Mouse (Mus musculus): ENCODE measurements around the gene Baiap2l2.
A peak's percentile ranks its signal among the peaks of the same experiment; 100 is the strongest.
"Not testable (repeated sequence)": the region's sequence is repeated elsewhere in the genome, so short reads cannot be mapped to it uniquely, and the experiment has no call there.

Gene Baiap2l2

DNA sequence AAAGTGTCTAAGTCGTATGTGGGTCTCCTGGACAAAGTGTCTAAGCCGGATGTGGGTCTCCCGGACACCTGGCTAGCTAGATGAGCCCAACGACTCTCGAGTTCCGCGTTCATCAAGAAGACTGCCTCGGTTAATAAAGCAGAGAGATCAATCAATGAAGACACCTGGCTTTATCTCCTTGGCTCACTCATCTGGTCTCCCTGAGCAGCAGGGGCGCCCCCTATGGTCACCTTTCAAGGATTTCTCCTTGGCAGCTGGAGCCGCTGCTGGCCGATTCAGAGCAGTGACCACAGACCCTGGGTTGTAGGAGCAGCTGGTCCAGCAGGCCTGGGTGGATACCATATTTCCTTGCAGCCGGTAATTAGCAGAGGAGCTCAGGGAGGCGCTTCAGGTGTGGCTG is 23.0 kb downstream of the Baiap2l2 start:
- no peak for DNase-seq (ENCODE audit: low read depth, low spot score)

DNA sequence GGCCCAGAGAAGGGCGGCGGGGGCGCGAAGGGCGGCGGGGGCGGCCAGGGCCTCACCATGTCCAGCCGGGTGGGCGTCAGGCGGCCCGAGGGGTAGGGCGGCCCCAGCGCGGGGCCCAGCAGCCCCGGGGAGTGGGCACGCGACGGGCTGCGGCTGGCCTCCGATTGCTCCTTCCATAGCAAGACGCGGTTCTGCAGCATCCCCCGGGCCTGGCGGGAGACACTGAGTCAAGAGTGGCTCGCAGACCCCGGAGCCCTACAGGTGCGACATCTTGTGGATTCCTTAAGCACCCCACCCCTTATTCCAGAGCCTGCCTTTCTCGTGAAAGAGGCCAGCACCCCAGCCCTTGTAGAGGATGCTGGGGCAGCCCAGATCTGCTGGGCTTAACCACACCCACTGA is 23.6 kb downstream of the Baiap2l2 start:
- DNase-seq (ENCODE audit: low read depth, low spot score), result no peak

DNA sequence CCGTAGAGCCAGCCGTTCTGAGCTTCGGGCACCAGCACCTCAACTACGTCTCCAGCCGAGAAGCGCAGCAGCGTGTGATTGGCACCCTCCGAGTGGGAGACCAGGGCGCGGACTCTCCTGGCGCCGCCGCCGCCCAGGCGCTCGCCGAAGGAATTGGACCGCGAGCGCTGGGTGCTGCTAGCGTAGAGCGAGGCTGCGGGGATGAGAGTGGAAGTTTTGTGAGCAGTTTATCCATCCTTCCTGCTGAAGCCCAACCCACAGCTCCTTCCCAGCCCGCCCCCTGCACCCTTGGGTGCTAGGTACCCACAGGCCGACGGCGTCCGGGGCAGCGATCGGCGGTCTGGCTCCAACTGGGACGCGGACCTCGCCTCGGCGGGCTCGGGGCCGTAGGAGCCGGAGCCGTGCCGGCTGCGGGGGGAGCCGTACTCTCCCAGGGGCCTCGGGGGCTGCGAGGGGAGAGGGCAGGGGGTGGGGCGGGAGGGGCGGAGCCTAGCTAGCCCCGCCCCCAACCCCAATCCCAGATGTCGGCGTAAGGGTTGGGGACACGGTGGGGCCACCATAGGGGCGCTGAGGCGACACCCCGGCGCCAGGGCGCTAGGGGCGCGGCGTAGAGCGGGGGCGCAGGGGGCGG is 24.1 kb downstream of the Baiap2l2 start:
- no peak for DNase-seq (ENCODE audit: low read depth, low spot score)

DNA sequence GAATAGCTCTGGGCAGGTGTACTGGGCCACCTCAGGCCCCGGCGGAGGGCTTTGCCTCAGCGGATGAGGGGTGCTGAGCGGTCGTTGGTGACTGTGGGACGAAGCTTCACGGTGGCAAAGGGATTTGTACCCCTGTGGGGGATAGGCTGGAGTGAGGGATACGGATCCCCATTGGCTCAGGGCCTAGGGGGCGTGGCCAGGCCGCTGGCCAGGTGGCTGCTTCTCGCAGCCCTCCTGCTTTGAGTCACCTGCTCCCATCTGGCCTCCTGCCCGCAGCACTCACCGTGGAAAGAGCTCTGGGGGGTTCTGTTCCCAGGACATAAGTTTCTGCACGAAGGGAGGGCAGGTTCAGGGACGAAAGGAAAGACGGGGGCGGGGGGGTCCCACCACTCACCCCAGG is 26.8 kb downstream of the Baiap2l2 start:
- DNase-seq (ENCODE audit: low read depth, low spot score), result no peak

DNA sequence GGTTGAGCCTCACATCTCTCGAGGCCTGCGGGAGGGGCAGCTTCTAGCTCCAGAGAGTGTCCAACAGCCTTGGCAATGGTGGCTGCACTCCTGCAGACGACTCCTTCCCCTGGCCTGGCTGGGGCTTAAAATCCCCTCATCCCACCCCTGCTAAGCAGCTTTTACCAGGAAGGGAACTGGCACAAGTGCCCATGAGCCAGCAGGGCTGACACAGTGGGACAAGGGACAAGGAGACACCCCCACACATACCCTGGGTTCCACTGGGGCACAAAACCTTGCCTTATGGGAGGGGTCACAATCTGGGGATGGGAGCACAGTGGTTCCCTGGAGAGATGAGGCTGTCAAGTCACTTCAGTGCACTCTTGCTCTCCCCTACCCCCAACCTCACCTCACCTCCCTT is 30.7 kb downstream of the Baiap2l2 start, which contains the start of gene Slc16a8:
Slc16a8 (minus strand) TSS at position 101 of the 400 bp plus-strand sequence.
- no peak for DNase-seq (ENCODE audit: low read depth, low spot score)

DNA sequence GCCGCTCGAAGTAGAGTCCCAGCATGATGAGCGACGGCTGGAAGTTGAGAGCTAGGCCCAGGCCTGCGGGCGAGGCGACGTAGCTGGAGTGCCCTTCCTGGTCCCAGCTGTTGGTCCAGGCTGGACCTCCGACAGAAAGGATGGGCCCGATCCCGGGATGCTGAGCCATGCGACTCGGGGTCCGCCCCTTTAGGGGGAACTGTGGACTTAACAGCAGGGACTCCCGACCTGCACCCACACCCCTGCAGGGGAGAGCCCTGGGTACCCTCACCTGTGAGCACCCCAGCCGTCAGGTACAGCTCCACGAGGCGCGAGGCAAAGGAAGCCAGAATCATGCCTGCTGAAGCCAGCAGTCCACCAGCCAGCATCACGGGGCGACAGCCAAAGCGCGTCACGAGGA is 32.8 kb downstream of the Baiap2l2 start:
- no peak for DNase-seq (ENCODE audit: low read depth, low spot score)

DNA sequence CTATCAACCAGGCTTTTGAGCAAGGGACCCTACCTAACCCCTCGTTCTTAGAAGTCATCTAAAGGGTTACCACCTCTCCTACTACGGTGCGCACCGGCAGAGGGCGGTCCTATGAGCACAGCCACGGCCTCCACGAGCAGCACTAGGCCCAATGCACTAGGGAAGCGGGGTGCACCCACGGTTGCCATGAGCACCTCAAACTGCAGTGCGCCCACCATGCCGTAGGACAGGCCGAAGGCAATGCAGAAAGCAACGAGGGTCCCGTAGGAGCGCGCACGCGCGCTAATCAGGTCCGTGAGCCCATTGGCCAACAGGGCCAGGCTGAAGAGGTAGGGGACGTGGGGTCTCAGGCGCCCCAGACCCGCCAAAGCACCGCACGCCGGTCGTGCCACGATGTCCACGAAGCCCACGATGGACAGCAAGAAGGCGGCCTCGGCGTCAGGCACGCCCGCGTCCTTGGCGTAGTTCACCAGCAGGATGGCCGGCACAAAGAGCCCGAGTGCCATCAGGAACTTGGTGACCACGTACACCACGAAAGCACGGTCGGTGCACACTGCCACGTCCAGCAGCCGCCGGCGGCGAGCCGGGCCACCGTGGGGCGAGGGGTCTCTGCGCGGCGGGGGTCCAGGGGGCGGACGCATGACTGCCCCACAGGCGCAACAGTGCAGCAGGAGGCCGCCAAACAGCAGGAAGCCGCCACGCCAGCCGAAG is 33.4 kb downstream of the Baiap2l2 start:
- DNase-seq (ENCODE audit: low read depth, low spot score), result peak; percentile 63

DNA sequence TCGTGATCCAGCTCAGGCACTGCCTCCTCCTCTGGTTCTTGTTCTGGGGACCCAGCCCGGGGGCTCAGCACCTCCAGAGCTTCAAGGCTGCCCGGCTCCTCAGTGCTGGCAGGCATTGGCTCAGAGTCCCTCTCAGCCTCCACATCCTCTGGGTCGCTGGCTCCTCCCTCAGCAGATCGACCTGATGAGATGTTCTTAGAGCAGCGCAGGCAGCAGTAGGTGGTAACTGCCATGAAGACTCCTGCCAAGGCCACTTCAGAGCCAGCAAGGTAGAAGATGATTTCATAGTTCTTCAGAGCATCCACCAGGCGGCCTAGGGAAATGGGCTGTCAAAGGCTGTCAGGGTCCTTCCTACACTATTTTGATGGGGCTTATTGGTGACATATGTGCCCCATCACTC is 34.2 kb downstream of the Baiap2l2 start:
- no peak for DNase-seq (ENCODE audit: low read depth, low spot score)

DNA sequence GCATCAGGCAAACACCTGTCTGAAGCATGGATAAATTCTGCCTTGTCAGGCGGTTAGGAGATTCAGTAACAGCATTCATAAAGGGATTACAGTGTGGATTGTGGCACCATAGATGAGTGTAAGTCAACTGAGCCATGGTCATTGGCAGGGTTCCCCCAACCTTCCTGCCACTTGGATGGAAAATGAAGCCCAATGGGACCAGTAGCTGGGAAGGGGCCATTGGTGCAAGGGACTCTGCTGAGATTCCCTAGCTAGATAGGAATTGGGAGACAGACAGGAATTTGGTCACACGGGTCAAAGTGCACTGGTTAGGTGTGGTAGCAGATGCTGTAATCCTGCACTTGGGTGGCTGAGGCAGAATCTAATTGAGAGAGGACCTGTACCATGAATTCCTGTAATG is 35.1 kb downstream of the Baiap2l2 start:
- DNase-seq (ENCODE audit: low read depth, low spot score), result no peak

DNA sequence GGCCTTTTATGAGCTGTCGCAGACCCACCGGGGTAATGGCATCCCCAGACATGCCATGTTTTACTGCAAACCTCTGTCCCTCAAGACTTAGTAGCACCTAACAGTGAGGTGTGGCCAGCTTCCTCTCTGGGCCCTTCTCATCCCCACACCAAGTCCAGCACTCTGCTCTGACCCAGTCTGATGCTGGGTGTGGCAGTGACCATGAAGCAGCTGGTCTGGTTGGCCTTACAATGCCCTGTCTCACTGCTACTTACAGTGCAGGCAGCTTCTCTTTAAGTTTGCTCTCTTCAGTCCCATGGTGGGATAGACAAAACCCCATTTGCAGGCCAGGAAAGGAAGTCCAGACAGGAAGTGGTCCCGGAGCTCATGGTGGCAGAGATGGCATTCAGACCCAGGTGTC is 40.0 kb downstream of the Baiap2l2 start:
- no peak for DNase-seq (ENCODE audit: low read depth, low spot score)

DNA sequence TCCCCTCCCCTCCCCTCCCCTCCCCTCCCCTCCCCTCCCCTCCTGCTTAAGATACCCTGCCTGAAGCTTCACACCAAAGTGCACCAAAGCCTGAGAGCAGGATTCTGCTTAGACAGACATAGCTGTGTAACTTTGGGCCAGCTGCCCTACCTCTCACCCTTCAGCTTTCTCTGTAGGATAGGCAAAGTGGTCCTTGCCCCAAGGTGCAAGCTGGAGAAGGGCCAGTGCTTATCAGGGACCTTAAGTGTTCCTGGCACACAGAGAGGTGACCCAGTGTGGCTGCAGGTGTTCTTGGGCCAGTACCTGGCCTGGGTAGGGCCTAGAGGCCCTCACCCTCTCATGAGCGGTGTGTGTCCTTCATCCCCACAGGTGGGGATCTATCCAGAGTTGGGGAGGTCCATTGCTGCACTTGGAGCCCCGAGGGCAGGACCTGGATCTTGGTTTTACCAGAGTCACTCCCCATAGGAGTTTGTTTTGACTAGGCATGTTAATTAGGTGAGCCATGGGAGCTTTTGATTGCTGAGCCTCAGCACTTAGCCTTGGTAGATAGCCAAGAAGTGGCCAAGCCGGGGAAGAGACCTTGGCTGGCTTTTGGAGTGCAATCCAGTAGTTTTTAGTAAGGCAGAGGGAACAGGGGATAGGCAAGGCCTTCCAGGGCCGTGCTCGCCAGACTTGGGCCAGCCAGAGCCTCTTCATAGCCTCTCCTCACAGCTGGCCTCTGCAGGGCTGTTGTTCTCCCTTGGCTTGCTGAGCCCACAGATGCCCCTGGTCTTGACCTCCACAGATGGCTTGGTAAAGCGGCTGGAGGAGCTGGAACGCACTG is 41.1 kb downstream of the Baiap2l2 start:
- DNase-seq (ENCODE audit: low read depth, low spot score), result no peak

DNA sequence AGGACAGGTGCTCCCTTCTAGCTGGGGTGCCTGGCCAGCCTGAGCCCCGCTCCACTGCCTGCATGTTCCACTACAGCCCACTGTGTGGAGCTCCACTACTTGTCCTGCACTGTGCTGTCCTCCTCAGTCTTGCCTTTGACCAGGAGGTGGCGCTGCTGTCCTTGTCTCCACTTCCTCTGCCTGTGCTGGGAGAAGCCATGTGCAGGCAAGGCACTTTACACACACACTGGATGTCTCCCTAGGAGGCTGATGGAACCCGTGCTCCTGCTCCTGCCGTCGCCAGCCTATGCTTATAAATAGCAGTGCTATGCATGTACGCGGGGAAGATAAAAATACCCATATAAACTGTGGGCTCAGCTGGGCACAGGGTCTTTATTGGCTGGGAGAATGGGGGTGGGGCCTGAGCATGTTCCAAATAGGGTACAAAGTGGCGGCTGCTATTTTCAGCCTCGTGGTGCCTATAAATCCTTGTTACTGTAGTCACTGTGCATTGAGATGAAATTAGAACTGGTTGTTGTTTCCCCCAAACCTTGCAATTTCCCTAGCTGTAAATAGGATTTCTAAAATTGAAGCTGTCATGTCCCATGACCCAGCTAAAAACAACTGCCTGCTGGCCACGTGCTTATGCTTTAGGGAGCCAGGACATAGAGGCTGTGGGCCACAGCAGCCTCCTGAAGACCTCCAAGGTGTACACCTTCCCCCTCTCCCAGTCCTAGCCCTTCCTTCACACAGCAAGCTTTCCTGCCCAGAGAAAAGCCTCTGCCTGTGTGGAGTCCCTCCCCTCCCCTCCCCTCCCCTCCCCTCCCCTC is 41.9 kb downstream of the Baiap2l2 start:
- peak; percentile 97 for DNase-seq (ENCODE audit: low read depth, low spot score)

DNA sequence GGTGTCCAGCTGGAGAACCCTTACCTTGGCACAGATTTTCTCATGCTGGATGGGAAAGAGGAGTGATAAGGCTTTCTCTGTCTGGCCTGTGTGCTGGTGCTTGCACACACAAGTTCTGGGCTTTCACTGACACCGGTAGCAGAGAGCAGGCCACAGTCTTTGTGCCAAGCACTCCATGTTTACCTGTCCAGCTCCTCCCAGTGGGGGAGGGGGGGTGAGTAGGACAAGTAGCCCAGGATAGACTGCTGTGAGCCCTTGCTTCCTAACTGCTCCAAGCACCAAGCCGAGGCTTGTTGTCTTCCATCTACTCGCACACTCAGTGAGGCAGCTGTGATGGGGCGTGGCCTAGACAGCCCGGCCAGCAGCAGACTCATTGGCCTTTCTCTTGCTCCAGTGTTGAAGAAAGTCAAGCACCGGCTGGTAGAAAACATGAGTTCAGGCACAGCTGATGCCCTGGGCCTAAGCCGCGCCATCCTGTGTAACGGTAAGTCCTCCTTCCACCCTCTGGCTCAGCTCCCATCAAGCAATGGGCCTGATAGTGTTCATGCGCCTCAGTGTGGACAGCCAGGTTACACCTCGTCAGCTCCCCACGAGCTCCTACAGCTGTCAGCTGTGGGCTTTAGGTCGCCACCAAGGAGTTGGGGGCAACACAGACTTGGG is 42.6 kb downstream of the Baiap2l2 start:
- DNase-seq (ENCODE audit: low read depth, low spot score), result no peak

DNA sequence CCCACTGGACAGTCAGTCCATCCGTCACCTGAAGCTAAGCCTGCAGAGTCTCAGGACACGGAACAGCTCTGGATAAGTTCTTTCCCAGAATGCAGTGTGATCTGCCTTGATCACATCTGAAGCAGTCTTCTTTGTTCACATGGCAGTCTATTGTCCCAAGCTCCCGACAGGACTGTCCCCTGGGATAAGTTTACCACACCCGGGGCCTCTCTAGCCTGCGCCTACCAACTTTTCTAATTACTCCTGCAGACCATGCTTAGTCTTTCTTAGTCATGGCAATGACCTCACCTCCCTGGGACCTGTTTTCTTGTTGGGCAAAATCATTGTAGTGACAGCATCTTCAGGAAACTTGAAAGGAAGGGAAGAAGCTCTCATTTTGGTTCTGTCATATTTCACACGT is 47.3 kb downstream of the Baiap2l2 start:
- DNase-seq (ENCODE audit: low read depth, low spot score), result no peak

DNA sequence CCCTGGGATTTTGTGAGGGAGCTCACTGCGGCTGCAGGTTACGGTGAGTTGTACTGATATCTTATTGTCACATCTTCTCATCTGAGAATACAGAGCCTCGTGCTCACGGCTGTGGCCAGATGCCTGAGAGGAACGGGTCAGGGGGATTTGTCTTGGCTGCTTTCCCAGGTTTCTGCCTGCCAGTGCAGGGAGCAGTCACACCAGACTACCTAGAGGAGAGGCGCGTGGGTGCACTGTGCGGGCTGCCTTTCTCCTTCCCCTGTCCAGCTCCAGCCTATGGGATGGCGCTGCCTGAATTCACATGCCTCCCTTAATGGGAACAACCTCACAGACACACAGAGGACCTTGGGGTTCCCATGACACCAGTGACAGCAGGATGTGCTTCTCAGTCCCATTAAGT is 50.1 kb downstream of the Baiap2l2 start:
- DNase-seq (ENCODE audit: low read depth, low spot score), result no peak

DNA sequence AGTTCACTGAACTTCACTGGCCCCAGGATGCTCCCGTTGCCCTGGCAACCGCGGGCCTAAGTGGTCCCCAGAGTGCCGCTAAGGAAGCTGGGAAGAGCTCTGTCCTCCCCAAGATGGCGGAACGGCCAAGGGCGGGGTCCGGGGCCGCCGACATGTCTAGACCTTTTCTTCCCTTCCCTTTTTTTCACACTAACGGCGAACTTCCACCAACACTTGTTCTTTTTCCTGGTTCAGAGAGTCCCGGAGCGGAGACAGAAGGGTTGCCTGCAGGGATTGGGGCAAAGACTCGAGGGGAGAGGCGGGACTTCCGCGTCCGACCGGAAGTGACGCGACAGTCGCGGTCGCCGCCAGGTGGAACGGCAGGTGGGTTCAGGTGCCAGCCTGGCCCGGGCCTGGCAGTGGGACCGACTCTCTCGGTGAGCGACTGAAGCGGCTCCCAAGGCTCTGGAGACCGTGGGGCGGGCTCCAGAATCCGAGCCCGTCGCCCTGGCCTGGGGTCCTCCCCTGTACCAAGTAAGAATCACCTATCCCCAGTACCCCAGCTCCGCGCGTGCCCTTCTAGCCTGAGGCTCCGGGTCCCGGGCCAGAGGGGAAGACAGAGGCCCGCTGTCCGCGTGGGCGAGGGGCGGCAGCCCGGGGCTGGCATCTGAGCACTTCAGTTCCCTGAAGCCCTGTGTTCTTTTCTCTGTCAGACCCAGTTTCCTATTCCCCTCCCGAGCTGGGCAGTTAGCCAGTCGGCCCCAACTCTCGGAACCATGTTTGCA is 56.1 kb downstream of the Baiap2l2 start, which contains the start of the genes Pick1 and Gm49486:
Pick1 (plus strand) TSS at position 116 of the 764 bp plus-strand sequence.
Gm49486 (plus strand) TSS at position 334 of the 764 bp plus-strand sequence.
- DNase-seq (ENCODE audit: low read depth, low spot score), result peak; percentile 89

DNA sequence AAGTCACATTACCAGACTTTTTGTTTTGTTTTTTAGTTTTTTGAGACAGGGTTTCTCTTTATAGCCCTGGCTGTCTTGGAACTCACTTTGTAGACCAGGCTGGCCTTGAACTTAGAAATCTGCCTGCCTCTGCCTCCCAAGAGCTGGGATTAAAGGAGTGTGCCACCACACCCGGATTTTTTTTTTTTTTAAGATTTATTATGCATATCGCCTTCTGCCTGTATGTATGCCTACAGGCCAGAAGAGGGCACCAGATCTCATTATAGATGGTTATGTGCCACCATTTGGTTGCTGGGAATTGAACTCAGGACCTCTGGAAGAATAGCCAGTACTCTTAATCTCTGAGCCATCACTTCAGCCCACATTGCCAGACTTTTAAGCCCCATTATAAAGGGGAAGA is 59.6 kb downstream of the Baiap2l2 start:
- DNase-seq (ENCODE audit: low read depth, low spot score), result not testable (repeated sequence)

DNA sequence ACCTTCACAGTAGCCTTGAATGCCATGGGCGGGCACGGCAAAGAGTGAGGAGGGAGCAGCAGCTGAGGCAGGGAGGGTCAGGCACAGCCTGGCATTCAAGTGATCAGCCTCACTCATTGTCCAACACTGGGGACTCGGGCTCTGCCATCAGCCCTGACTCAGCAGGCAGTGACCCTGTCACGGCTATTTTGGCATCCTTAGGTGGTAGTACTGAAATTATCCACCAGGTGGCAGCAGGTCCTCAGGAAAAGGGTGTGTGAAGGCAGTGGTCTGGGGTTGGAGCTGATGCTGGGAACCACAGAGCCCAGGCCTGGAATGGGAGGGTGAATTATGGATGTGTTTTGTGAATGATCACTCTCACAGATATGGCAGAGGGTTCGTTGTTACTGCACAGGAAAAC is 60.7 kb downstream of the Baiap2l2 start:
- DNase-seq (ENCODE audit: low read depth, low spot score), result peak; percentile 85

DNA sequence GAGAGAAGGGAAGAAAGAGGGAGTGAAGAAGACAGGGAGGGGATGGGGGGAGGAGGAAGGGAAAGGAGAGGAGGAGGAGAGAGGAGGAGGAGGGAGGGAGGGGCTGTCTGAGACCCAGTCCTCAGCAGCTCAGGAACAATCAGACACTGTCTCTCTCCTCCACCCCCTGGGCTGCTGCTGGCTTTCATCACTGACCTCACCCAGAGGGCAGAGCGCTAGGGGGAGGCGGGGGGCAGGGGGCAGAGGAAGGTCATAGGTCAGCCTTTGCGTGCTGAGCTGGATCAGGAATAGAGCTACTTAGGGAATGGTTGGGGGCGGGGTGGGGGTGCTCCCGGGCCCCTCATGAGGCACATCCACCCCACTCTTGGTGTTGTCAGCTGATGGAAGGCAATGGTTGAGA is 61.7 kb downstream of the Baiap2l2 start:
- DNase-seq (ENCODE audit: low read depth, low spot score), result peak; percentile 67

DNA sequence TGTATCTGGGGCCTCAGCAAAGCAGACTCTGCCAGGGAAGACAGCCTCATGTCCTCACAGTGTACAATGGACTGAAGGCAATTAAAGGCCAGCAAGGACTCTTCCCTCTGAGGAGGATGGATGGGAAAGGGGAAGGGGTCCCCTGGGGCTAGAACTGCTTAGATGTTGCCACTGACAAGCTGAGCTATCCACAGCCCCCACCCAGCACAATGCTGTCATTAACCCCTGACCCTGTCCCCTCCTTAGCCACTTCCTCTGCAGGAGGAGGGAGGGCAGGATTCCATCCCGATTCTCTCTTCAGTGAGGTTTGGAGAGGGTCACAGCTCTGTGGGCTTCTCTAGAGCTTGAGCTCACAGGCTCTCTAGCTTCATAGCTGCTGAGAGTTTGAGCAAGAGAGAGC is 65.8 kb downstream of the Baiap2l2 start:
- DNase-seq (ENCODE audit: low read depth, low spot score), result no peak

Measured in ES-CJ7 (cell line).